Mouse (Mus musculus) heart, postnatal 0 days (tissue): ENCODE data around the gene Col9a3. TPM values are rescaled to one million over a fixed set of nuclear protein-coding genes. Genes with fewer than 3 reads are reported as not detected.
A peak's percentile ranks its signal among the peaks of the same experiment; 100 is the strongest.

Source experiments
- ATAC-seq: fragments of 200-750 bp; cut with Nextera tagmentation; 2 replicates; pipeline ENCODE4 v1.8.0; 2017; ENCODE audit warnings: low read depth, moderate number of reproducible peaks, moderate library complexity; ENCODE audit not compliant: insufficient read depth
- DNase-seq: peaks from one replicate; pipeline ENCODE4 v3.0.0-alpha.2; 2016; ENCODE audit warnings: low spot score
- H3K27ac ChIP-seq: fragments of 300-500 bp; sonication (generic); 2 replicates; pipeline ENCODE4 v1.5.1; 2014; ENCODE audit warnings: low read depth, mild to moderate bottlenecking
- H3K27me3 ChIP-seq: fragments of 300-500 bp; sonication (generic); 2 replicates; pipeline ENCODE4 v1.6.1; 2014; ENCODE audit warnings: low read length, mixed read lengths; ENCODE audit not compliant: control insufficient read depth, insufficient read depth
- H3K36me3 ChIP-seq: fragments of 300-500 bp; sonication (generic); replicated peaks from 2 replicates; pipeline ENCODE4 v1.6.1; 2014; ENCODE audit warnings: low read length, mixed read lengths; ENCODE audit not compliant: control insufficient read depth, insufficient read depth
- H3K4me1 ChIP-seq: fragments of 300-500 bp; sonication (generic); 2 replicates; pipeline ENCODE4 v1.6.1; 2014; ENCODE audit warnings: antibody characterized with exemption; ENCODE audit not compliant: control insufficient read depth, insufficient read depth
- H3K4me2 ChIP-seq: fragments of 300-500 bp; sonication (generic); 2 replicates; pipeline ENCODE4 v1.6.1; 2014; ENCODE audit warnings: low read depth, mild to moderate bottlenecking, low read length, moderate library complexity
- H3K4me3 ChIP-seq: fragments of 300-500 bp; sonication (generic); 2 replicates; pipeline ENCODE4 v1.5.1; 2014; ENCODE audit warnings: low read depth, low read length
- H3K9ac ChIP-seq: fragments of 300-500 bp; sonication (generic); replicated peaks from 2 replicates; pipeline ENCODE4 v1.6.1; 2014; ENCODE audit warnings: low read depth, low read length, mixed read lengths
- H3K9me3 ChIP-seq: fragments of 300-500 bp; sonication (generic); replicated peaks from 2 replicates; pipeline ENCODE4 v1.6.1; 2016; ENCODE audit warnings: low read length; ENCODE audit not compliant: control insufficient read depth
- CTCF ChIP-seq: IDR thresholded peaks from 2 replicates; pipeline ENCODE4 v1.5.1; 2016; ENCODE audit warnings: antibody characterized with exemption, control low read depth, low read depth
- EP300 ChIP-seq: IDR thresholded peaks from 2 replicates; pipeline ENCODE4 v1.6.1; 2016; ENCODE audit warnings: antibody characterized with exemption, low read depth
- WGBS: fragments of 180-500 bp; shearing (Covaris S2); extraction: QIAGEN DNeasy Blood & Tissue Kit; methylation state at CpG from one replicate; pipeline ENCODE4 v1.1.7; 2014; 5-methylcytosine and 5-hydroxymethylcytosine counted together
- polyA plus RNA-seq: library from polyadenylated mRNA; unstranded; fragments of >200 nt; fragmentation: Nextera tagmentation; extraction: Ambion mirVana; gene quantifications from 2 replicates; pipeline ENCODE4 v1.2.1, GENCODE M21; 2015
- total RNA-seq: library from RNA; depleted of rRNA; stranded (reverse); fragments of >200 nt; gene quantifications from 2 replicates; pipeline ENCODE4 v1.2.3, GENCODE M21; 2014; ENCODE audit warnings: low replicate concordance

Col9a3 gene
- total and polyA plus RNA-seq, 2 experiments from 2014 or later, result 0.77 to 1.3 TPM

DNA sequence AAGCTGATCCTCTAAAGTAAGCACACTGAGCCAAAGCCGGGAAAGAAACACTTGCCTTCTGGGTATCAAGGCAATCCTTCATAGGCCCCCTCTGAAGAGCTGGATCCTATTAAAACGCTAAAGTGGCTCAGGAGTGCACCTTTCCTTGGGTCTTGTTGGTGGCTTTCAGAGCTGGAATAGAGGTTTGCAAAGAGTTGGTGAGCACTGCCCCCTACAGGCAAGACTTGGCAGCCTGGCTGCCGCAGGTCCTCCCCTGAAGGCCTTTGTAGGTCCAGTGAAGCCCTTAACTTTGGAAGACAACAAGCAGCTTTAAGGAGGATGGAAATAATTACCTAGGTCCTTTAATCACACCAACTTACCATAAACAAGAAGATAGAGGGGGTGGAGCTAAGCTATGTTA is 18.9 kb upstream of the Col9a3 start:
- peak; percentile 75 for DNase-seq
- 5% methylated on average over 3 of the region's 3 CpGs for WGBS

DNA sequence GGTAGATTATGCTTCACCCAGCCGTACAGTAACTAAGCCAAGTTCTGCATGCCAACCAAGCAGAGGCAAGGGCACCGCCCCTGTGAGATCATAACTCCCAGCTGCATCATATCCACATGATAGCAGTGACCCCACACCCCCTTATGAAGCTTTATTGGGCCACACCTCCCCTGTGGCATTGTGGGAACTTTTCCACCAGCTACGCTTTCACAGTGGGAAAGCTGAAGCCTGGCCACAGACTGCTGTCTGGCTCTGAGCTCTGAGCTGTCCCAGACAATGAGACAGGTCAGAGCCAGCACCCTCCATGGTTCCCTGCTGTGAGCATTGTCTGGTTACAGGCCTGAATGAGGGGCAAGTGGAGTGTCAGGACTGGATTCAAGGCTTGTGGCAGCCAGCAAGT is 16.6 kb upstream of the Col9a3 start, which contains the start of gene Mrgbp:
Gene Mrgbp (plus strand): TSS at position 303 of the 400 bp plus-strand sequence.
- no peak for TF ChIP-seq CTCF
- H3K4me2 ChIP-seq, result no peak within 1 kb of the TSS
- H3K9ac ChIP-seq, result no peak within 1 kb of the TSS
- H3K4me3 ChIP-seq, result no peak within 1 kb of the TSS
- DNase-seq (no peak), ATAC-seq (no peak; the same call in 1 of the 2 replicates)
- peaks cover 10% of the 10 kb centered on the region for H3K4me1 ChIP-seq
- WGBS, result 45% methylated on average over 3 of the region's 3 CpGs
- H3K9me3 ChIP-seq, result no peaks in the 10 kb centered on the region
- peaks cover 12% of the 10 kb centered on the region for H3K36me3 ChIP-seq
- H3K27ac ChIP-seq, result no peak within 1 kb of the TSS
- no peaks in the 10 kb centered on the region for H3K27me3 ChIP-seq

More for the DNA sequence above, 18.9 kb upstream of the Col9a3 start:
- Histone ChIP-seq H3K27ac (no peak overlapping the region), H3K4me3 (no peak overlapping the region), H3K27me3 (no peaks in the 10 kb centered on the region), H3K9me3 (no peaks in the 10 kb centered on the region), H3K4me1 (peaks cover 9% of the 10 kb centered on the region), H3K9ac (no peak overlapping the region), H3K36me3 (no peaks in the 10 kb centered on the region), H3K4me2 (no peak overlapping the region)
- peak; percentile 90 for TF ChIP-seq CTCF
- no peak for TF ChIP-seq EP300
- no peak for ATAC-seq

DNA sequence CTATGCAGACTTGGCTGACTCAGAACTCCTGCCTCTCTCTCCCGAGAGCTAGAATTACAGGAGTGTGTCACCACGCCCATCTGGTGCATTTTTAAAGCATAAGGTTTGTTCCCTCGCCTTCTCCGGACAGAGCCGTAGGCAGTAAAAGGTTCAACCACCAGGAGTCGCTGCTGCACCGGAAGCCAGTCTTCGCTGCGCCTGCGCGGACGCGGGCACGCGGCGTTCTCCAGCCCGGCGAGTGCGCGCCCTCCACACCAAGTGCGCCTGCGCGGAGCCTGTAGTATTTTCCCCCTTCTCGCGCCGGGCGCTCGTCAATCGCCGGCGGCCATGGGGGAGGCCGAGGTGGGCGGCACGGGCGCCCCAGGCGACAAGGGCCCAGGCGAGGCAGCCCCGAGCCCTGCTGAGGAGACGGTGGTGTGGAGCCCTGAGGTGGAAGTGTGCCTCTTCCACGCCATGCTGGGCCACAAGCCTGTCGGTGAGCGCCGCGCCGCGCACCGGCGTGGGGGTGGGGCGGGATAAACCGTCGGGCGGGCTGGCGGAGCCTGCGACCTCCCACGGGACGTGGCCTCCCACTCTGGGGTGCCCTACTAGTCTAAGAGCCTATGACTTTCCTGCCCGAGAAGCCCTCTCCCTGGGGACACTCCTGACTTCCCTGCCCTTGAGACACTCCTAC is 15.0 kb upstream of the Col9a3 start:
- WGBS, result 0% methylated on average over 42 of the region's 57 CpGs

DNA sequence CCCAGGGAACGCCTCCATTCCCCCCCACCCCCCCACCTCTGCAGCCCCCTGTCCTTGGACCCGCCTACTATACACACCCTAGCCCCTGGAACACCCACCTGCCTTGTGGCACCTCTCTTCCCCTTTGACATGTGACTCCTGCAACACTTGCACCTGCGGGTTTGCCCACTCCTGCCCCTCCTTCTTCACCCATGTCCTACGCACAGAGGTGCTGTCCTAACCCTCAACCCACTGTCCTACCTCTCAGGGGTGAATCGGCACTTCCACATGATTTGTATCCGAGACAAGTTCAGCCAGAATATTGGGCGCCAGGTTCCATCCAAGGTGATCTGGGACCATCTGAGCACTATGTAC is 14.5 kb upstream of the Col9a3 start:
- Histone ChIP-seq H3K27ac (peak overlapping the region; percentile 73; the same call in 1 of the 2 replicates), H3K9ac (peak overlapping the region; percentile 91), H3K4me1 (peaks cover 10% of the 10 kb centered on the region), H3K9me3 (no peaks in the 10 kb centered on the region), H3K4me2 (peak overlapping the region; percentile 96), H3K36me3 (peaks cover 21% of the 10 kb centered on the region), H3K4me3 (peak overlapping the region; percentile 90), H3K27me3 (no peaks in the 10 kb centered on the region)
- WGBS, result 25% methylated on average over 7 of the region's 7 CpGs
- TF ChIP-seq CTCF, result no peak
- no peak for TF ChIP-seq EP300
- ATAC-seq, result no peak
- DNase-seq, result no peak

More for the DNA sequence above, 15.0 kb upstream of the Col9a3 start:
- no peaks in the 10 kb centered on the region for H3K27me3 ChIP-seq
- peak overlapping the region; percentile 73 for H3K27ac ChIP-seq
- TF ChIP-seq CTCF, result peak; percentile 94
- TF ChIP-seq EP300, result no peak
- H3K4me1 ChIP-seq, result peaks cover 10% of the 10 kb centered on the region
- peak overlapping the region; percentile 96 for H3K4me2 ChIP-seq
- DNase-seq (peak; percentile 92), ATAC-seq (peak; percentile 87)
- peak overlapping the region; percentile 90 for H3K4me3 ChIP-seq
- H3K36me3 ChIP-seq, result peaks cover 21% of the 10 kb centered on the region
- H3K9me3 ChIP-seq, result no peaks in the 10 kb centered on the region
- peak overlapping the region; percentile 91 for H3K9ac ChIP-seq

DNA sequence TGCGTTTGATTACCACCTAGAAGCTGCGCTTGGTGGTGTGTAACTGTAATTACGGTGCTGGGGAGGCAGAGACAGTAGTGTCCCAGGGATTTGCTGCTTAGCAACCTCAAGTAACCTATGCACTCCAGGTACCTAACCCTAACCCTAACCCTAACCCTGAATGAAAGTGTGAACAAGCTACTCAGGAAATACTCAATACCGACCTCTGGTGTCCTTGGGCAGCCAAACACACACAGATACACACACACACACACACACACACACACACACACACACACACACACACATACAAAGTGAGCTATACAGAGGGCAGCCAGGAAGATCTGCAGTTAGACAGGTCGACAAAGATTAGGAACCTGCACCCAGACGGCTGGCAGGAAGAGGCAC is 8.9 kb upstream of the Col9a3 start:
- DNase-seq (no peak), ATAC-seq (no peak)
- TF ChIP-seq EP300 (no peak), CTCF (0 out of 2 replicates have a peak, but pooled peaks have one; percentile 18)
- Histone ChIP-seq H3K36me3 (peaks cover 50% of the 10 kb centered on the region), H3K27ac (peak overlapping the region; percentile 91), H3K4me3 (peak overlapping the region; percentile 99), H3K9me3 (no peaks in the 10 kb centered on the region), H3K9ac (peak overlapping the region; percentile 92), H3K4me2 (peak overlapping the region; percentile 88), H3K27me3 (no peaks in the 10 kb centered on the region), H3K4me1 (peaks cover 10% of the 10 kb centered on the region)
- WGBS, result 48% methylated on average over 6 of the region's 6 CpGs
